ENCODE assay signal across 18 mouse cellular contexts in the genomic region with DNA sequence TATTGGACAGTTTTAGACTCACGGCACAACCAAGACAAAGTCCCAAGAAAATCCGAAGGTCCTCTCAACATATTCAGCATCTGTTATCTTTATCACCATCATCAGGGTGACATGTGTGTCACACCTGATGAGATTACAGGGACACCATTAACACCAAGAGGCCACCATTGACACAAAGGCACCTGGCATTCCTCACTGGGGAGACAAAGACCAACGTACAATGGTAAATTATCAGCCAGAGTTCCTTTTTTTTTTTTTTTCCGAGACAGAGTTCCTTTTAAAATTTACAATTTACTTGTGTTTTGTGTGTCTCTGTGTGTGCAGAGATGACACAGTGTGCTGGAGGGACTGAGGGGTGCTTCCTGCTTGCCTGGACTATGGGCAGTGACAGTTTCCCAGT. TPM values are rescaled to one million over a fixed set of nuclear protein-coding genes. Genes with fewer than 3 reads are reported as not detected.
"Had no signal": no experiment of that assay in that cellular context is flagged by ENCODE, and none has a peak within 500 bp of the region (broad histone marks: within the 10 kb centered on the region; RNA-seq: fewer than 3 reads in every experiment).

No protein-coding gene starts in this region.

- DNase-seq: retina, postnatal 1 day; right cerebral cortex, adult 18-20 months; right cerebral cortex, postnatal 14 days; right cerebral cortex, postnatal 25 days; right cerebral cortex, postnatal 4 days; spleen, adult 18-20 months; thymus, adult 18-20 months; thymus, adult 2 months; thymus, postnatal 14 days; thymus, postnatal 25 days; thymus, postnatal 36 days; thymus, postnatal 4 days had no signal

- H3K4me1 ChIP-seq: stomach, embryonic 15.5 days had no signal

- H3K4me3 ChIP-seq: neural tube, embryonic 13.5 days; neural tube, embryonic 15.5 days; stomach, embryonic 15.5 days had no signal

- H3K27me3 ChIP-seq: neural tube, embryonic 13.5 days; stomach, embryonic 15.5 days had no signal

- H3K36me3 ChIP-seq: neural tube, embryonic 13.5 days; neural tube, embryonic 15.5 days; stomach, embryonic 15.5 days had no signal

- H3K27ac ChIP-seq: neural tube, embryonic 13.5 days; neural tube, embryonic 15.5 days; stomach, embryonic 15.5 days; stomach, postnatal 0 days had no signal

- H3K9me3 ChIP-seq: neural tube, embryonic 13.5 days; neural tube, embryonic 15.5 days; stomach, embryonic 15.5 days had no signal

- H3K9ac ChIP-seq: neural tube, embryonic 13.5 days; neural tube, embryonic 15.5 days; stomach, embryonic 15.5 days had no signal

RNA-seq across cellular contexts. Expression of a gene that starts 8.1 kb away (rescaled TPM):
- total RNA-seq: neutrophil, adult 5-6 weeks had no signal
- polyA plus RNA-seq: urinary bladder, adult 2 months had no signal
